11 mouse cellular contexts compared by ENCODE assay signal in genomic region chr14:76500036-76500435, GRCm38 (mm10). TPM values are rescaled to one million over a fixed set of nuclear protein-coding genes. Genes with fewer than 3 reads are reported as not detected.
DNase-seq lines count a peak whose midpoint lies in the region; ATAC-seq and TF ChIP-seq lines count a peak whose summit lies in the region.
"Had no signal": no experiment of that assay in that cellular context is flagged by ENCODE, and none has a peak within 500 bp of the region (broad histone marks: within the 10 kb centered on the region; RNA-seq: fewer than 3 reads in every experiment).

No protein-coding gene starts in this region.

- intact Hi-C loops in heart, postnatal 36 days (cut with DNase I), result loop anchor here (5.0 kb wide), 2 partner anchors 242 to 452 kb away; no protein-coding TSS in a partner anchor

- H3K27me3 ChIP-seq in heart, embryonic 10.5 days (ENCODE audit: insufficient read depth, poor library complexity, severe bottlenecking), result no peaks in the 10 kb centered on the region
- no peaks in the 10 kb centered on the region for H3K27me3 ChIP-seq in liver, embryonic 13.5 days
- no peaks in the 10 kb centered on the region for H3K27me3 ChIP-seq in liver, embryonic 11.5 days (replicated peaks; ENCODE audit: control insufficient read depth, insufficient read depth, low read length)
- H3K27me3 ChIP-seq in embryonic facial prominence, embryonic 13.5 days, result no peaks in the 10 kb centered on the region
- no peaks in the 10 kb centered on the region for H3K27me3 ChIP-seq in myocyte (ENCODE audit: control insufficient read depth, insufficient read depth, insufficient read length)
- no peaks in the 10 kb centered on the region for H3K27me3 ChIP-seq in forebrain, embryonic 15.5 days
- H3K27me3 ChIP-seq: heart, embryonic 13.5 days; limb, embryonic 15.5 days had no signal

- no peaks in the 10 kb centered on the region for H3K36me3 ChIP-seq in heart, embryonic 10.5 days
- no peaks in the 10 kb centered on the region for H3K36me3 ChIP-seq in liver, embryonic 13.5 days
- H3K36me3 ChIP-seq in liver, embryonic 11.5 days (ENCODE audit: control insufficient read depth, insufficient read depth, low read length), result no peaks in the 10 kb centered on the region
- no peaks in the 10 kb centered on the region for H3K36me3 ChIP-seq in embryonic facial prominence, embryonic 13.5 days
- H3K36me3 ChIP-seq in myocyte (ENCODE audit: control insufficient read depth, insufficient read depth), result no peaks in the 10 kb centered on the region
- no peaks in the 10 kb centered on the region for H3K36me3 ChIP-seq in forebrain, embryonic 15.5 days
- H3K36me3 ChIP-seq: heart, embryonic 13.5 days; limb, embryonic 15.5 days had no signal

- no peak overlapping the region for H3K9ac ChIP-seq in liver, embryonic 13.5 days
- no peak overlapping the region for H3K9ac ChIP-seq in liver, embryonic 11.5 days (ENCODE audit: low read depth, low read length)
- H3K9ac ChIP-seq in embryonic facial prominence, embryonic 13.5 days, result 0 out of 2 replicates have a peak overlapping the region, but pooled peaks have one; percentile 23
- no peak overlapping the region; the same call in 1 of the 2 replicates for H3K9ac ChIP-seq in forebrain, embryonic 15.5 days (replicated peaks)
- H3K9ac ChIP-seq: heart, embryonic 13.5 days; limb, embryonic 15.5 days had no signal

- DNase-seq in heart, embryonic 10.5 days (ENCODE audit: low spot score), result no peak
- no peak for DNase-seq in heart, postnatal 36 days
- DNase-seq in liver, embryonic 13.5 days, result no peak
- DNase-seq in liver, embryonic 11.5 days (ENCODE audit: low spot score), result no peak
- DNase-seq in layer of hippocampus, postnatal 14 days (ENCODE audit: low spot score in 2 of 2), result no peak

- H3K27ac ChIP-seq in heart, embryonic 10.5 days, result peak overlapping the region; percentile 37; the same call in 1 of the 2 replicates
- 0 out of 2 replicates have a peak overlapping the region, but pooled peaks have one; percentile 47 for H3K27ac ChIP-seq in liver, embryonic 13.5 days
- no peak overlapping the region for H3K27ac ChIP-seq in liver, embryonic 11.5 days (ENCODE audit: low read depth, low read length)
- H3K27ac ChIP-seq in embryonic facial prominence, embryonic 13.5 days, result peak overlapping the region; percentile 34; the same call in 1 of the 2 replicates
- no peak overlapping the region for H3K27ac ChIP-seq in forebrain, embryonic 15.5 days (replicated peaks)
- H3K27ac ChIP-seq: heart, embryonic 13.5 days; limb, embryonic 15.5 days had no signal

- no peak for ATAC-seq in liver, embryonic 13.5 days (ENCODE audit: low read depth)
- no peak for ATAC-seq in liver, embryonic 11.5 days (replicated peaks; ENCODE audit: low FRiP score)
- no peak for ATAC-seq in embryonic facial prominence, embryonic 13.5 days (ENCODE audit: insufficient number of reproducible peaks, insufficient read depth, low FRiP score, low TSS enrichment, low read depth)
- ATAC-seq in forebrain, embryonic 15.5 days (replicated peaks), result no peak

- no peak for TF ChIP-seq POLR2A in myocyte (IDR thresholded peaks at IDR 0.05; ENCODE audit: insufficient read length, low read depth)

- peaks cover 22% of the 10 kb centered on the region for H3K4me1 ChIP-seq in heart, embryonic 10.5 days
- peaks cover 11% of the 10 kb centered on the region for H3K4me1 ChIP-seq in liver, embryonic 13.5 days (replicated peaks)
- peaks cover 2% of the 10 kb centered on the region for H3K4me1 ChIP-seq in liver, embryonic 11.5 days (replicated peaks; ENCODE audit: control insufficient read depth, insufficient read depth, low read length)
- peaks cover 14% of the 10 kb centered on the region for H3K4me1 ChIP-seq in embryonic facial prominence, embryonic 13.5 days
- peaks cover 31% of the 10 kb centered on the region for H3K4me1 ChIP-seq in forebrain, embryonic 15.5 days

- H3K79me2 ChIP-seq in myocyte (ENCODE audit: control insufficient read depth, insufficient read depth), result peaks cover 7% of the 10 kb centered on the region

- WGBS in heart, embryonic 10.5 days, result 32% methylated on average over 5 of the region's 5 CpGs
- WGBS in liver, embryonic 13.5 days (ENCODE audit: insufficient replicate concordance), result 63% methylated on average over 5 of the region's 5 CpGs
- WGBS in liver, embryonic 11.5 days, result 45% methylated on average over 5 of the region's 5 CpGs
- 44% methylated on average over 5 of the region's 5 CpGs for WGBS in embryonic facial prominence, embryonic 13.5 days
- WGBS in forebrain, embryonic 15.5 days, result 49% methylated on average over 5 of the region's 5 CpGs

- no peak overlapping the region for H3K4me3 ChIP-seq in heart, embryonic 10.5 days
- no peak overlapping the region for H3K4me3 ChIP-seq in liver, embryonic 13.5 days (replicated peaks)
- H3K4me3 ChIP-seq in liver, embryonic 11.5 days (ENCODE audit: low read depth, low read length), result no peak overlapping the region
- no peak overlapping the region for H3K4me3 ChIP-seq in embryonic facial prominence, embryonic 13.5 days
- no peak overlapping the region for H3K4me3 ChIP-seq in myocyte
- H3K4me3 ChIP-seq in forebrain, embryonic 15.5 days, result no peak overlapping the region
- H3K4me3 ChIP-seq: heart, embryonic 13.5 days; limb, embryonic 15.5 days had no signal

- no peak overlapping the region for H3ac ChIP-seq in myocyte (ENCODE audit: control insufficient read depth, insufficient read length)

- no peaks in the 10 kb centered on the region for H3K9me3 ChIP-seq in heart, embryonic 10.5 days
- H3K9me3 ChIP-seq in liver, embryonic 13.5 days (replicated peaks), result no peaks in the 10 kb centered on the region
- no peaks in the 10 kb centered on the region for H3K9me3 ChIP-seq in liver, embryonic 11.5 days (ENCODE audit: control insufficient read depth, low read length)
- H3K9me3 ChIP-seq in embryonic facial prominence, embryonic 13.5 days, result no peaks in the 10 kb centered on the region
- H3K9me3 ChIP-seq in forebrain, embryonic 15.5 days, result no peaks in the 10 kb centered on the region
- H3K9me3 ChIP-seq: heart, embryonic 13.5 days; limb, embryonic 15.5 days had no signal

- H3K4me2 ChIP-seq in liver, embryonic 13.5 days, result no peak overlapping the region
- no peak overlapping the region for H3K4me2 ChIP-seq in liver, embryonic 11.5 days
- no peak overlapping the region for H3K4me2 ChIP-seq in embryonic facial prominence, embryonic 13.5 days
- no peak overlapping the region for H3K4me2 ChIP-seq in myocyte (ENCODE audit: low read depth)
- no peak overlapping the region for H3K4me2 ChIP-seq in forebrain, embryonic 15.5 days (replicated peaks)
- H3K4me2 ChIP-seq: heart, embryonic 13.5 days; limb, embryonic 15.5 days had no signal

TF ChIP-seq in myocyte, 11 proteins besides CTCF, POLR2A, EP300 and RAD21:
- peak in 2 of 3 experiments; percentile 17 to 41 for TF ChIP-seq MYOD1 (IDR thresholded peaks at IDR 0.05; ENCODE audit: control insufficient read depth in 1 of 3, insufficient read length in 2 of 3, low read depth in 2 of 3)
- TF ChIP-seq MAX (IDR thresholded peaks at IDR 0.05; ENCODE audit: low read depth), result no peak
- TF ChIP-seq CEBPB (IDR thresholded peaks at IDR 0.05; ENCODE audit: insufficient read depth, poor library complexity, severe bottlenecking), result no peak
- TF ChIP-seq TCF3 (IDR thresholded peaks at IDR 0.05; ENCODE audit: insufficient read length, low read depth), result no peak
- no peak for TF ChIP-seq TCF12 (IDR thresholded peaks at IDR 0.05; ENCODE audit: insufficient read depth, poor library complexity, severe bottlenecking)
- peak in 2 of 3 experiments; percentile 5 to 57 for TF ChIP-seq MYOG (IDR thresholded peaks at IDR 0.05; ENCODE audit: control insufficient read depth in 1 of 3, insufficient read depth in 1 of 3, insufficient read length in 2 of 3, low read depth in 2 of 3)
- TF ChIP-seq USF1 (IDR thresholded peaks at IDR 0.05; ENCODE audit: low read depth), result no peak

RNA-seq across cellular contexts. Expression of gene Serp2, which starts 56.7 kb away (rescaled TPM):
- polyA plus RNA-seq in heart, embryonic 10.5 days (2016; fragmentation: Nextera tagmentation; extraction: Ambion mirVana), result 25.3 and 27.0 TPM in 2 replicates
- total RNA-seq in heart, postnatal 36 days (2021), result under 1 TPM; 0.64 to 0.92 TPM
- 1.3 and 1.4 TPM in 2 replicates for polyA plus RNA-seq in liver, embryonic 13.5 days (2015; fragmentation: Nextera tagmentation; extraction: Ambion mirVana)
- polyA plus RNA-seq in liver, embryonic 11.5 days (2014; fragmentation: Nextera tagmentation; extraction: Ambion mirVana), result 4.3 and 5.3 TPM in 2 replicates
- polyA plus RNA-seq in embryonic facial prominence, embryonic 13.5 days (2015; fragmentation: Nextera tagmentation; extraction: Ambion mirVana), result 11.0 and 14.6 TPM in 2 replicates
- polyA plus RNA-seq in myocyte (2012; fragmentation: generic; extraction: Trizol), result 17.0 TPM
- polyA plus RNA-seq in forebrain, embryonic 15.5 days (2015; fragmentation: Nextera tagmentation; extraction: Ambion mirVana), result 125 and 138 TPM in 2 replicates
- total RNA-seq in layer of hippocampus, postnatal 14 days (2021), result 100 to 1,000 TPM; 138 to 146 TPM
- total RNA-seq: megakaryocyte progenitor cell, adult 5-6 weeks had no signal

Comparison
In these comparisons a context has a peak if more than half of its experiments do, and no peak if none do; other contexts are left out.
1. H3K27ac ChIP-seq: peak in heart, embryonic 10.5 days (single experiment), liver, embryonic 13.5 days (single experiment) and embryonic facial prominence, embryonic 13.5 days (single experiment); none in liver, embryonic 11.5 days (single experiment) and forebrain, embryonic 15.5 days (single experiment).